In the genomic region with DNA sequence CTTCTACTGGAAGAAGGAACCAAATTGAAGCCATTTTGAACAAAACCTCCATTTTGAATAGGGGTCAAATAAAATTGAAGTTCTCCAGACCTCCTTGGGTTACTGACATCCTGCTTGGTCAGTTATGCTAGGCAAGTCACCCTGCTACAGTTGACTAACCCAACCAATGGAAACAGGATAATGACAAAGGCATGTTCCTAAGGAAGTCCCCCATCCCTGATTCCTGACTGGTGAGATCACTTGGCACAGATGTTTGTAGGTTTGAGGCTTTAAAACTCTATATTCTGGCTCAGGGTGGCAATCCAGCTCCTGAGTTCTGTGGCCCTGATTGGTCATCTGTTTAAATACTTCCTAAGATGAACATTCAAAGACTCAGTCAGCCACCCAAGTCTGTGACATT, we compare ENCODE assay signal across 21 mouse cellular contexts.
"Had no signal": no experiment of that assay in that cellular context is flagged by ENCODE, and none has a peak within 500 bp of the region (broad histone marks: within the 10 kb centered on the region; RNA-seq: fewer than 3 reads in every experiment).

No protein-coding gene starts in this region.

- ATAC-seq: liver, embryonic 12.5 days had no signal

- H3K36me3 ChIP-seq: limb, embryonic 12.5 days; liver, embryonic 12.5 days; liver, embryonic 15.5 days; lung, embryonic 15.5 days; midbrain, embryonic 10.5 days; stomach, embryonic 15.5 days had no signal

- H3K9me3 ChIP-seq: limb, embryonic 12.5 days; liver, embryonic 12.5 days; liver, embryonic 15.5 days; lung, embryonic 15.5 days; megakaryocyte, embryonic 14.5 days; midbrain, embryonic 10.5 days; stomach, embryonic 15.5 days had no signal

- H3K9ac ChIP-seq: limb, embryonic 12.5 days; liver, embryonic 12.5 days; liver, embryonic 15.5 days; lung, embryonic 15.5 days; stomach, embryonic 15.5 days had no signal

- DNase-seq: kidney, adult 18-20 months; kidney, adult 9 months; kidney, postnatal 14 days; kidney, postnatal 4 days; layer of hippocampus, adult 9-11 months; liver; lung, adult 18-20 months; lung, postnatal 10 days; lung, postnatal 36 days; midbrain, embryonic 14.5 days; right cerebral cortex, postnatal 14 days; spleen, adult 18-20 months; thymus, postnatal 25 days had no signal

- H3K4me3 ChIP-seq: layer of hippocampus, adult 2 months; limb, embryonic 12.5 days; liver, embryonic 12.5 days; liver, embryonic 15.5 days; lung, embryonic 15.5 days; megakaryocyte, embryonic 14.5 days; midbrain, embryonic 10.5 days; stomach, embryonic 15.5 days had no signal

- H3K27me3 ChIP-seq: limb, embryonic 12.5 days; liver, embryonic 12.5 days; liver, embryonic 15.5 days; lung, embryonic 15.5 days; megakaryocyte, embryonic 14.5 days; stomach, embryonic 15.5 days had no signal

- H3K4me2 ChIP-seq: limb, embryonic 12.5 days; liver, embryonic 12.5 days; liver, embryonic 15.5 days; lung, embryonic 15.5 days; stomach, embryonic 15.5 days had no signal

- H3K27ac ChIP-seq: layer of hippocampus, adult 2 months; limb, embryonic 12.5 days; liver, embryonic 12.5 days; liver, embryonic 15.5 days; lung, embryonic 15.5 days; midbrain, embryonic 10.5 days; stomach, embryonic 15.5 days had no signal
